Mouse (Mus musculus) heart, postnatal 4 days (tissue): ENCODE data around the gene Unc50. TPM values are rescaled to one million over a fixed set of nuclear protein-coding genes. Genes with fewer than 3 reads are reported as not detected.
A peak's percentile ranks its signal among the peaks of the same experiment; 100 is the strongest.

ENCODE experiments used
- DNase-seq: peaks from one replicate; pipeline ENCODE4 v3.0.0; 2021
- total RNA-seq, 2 experiments: library from RNA; stranded (reverse); gene quantifications; 2 replicates each; pipeline ENCODE4 v1.2.3; 2021

Gene Unc50
- total RNA-seq, result 10 to 100 TPM; 32.2 to 39.3 TPM

DNA sequence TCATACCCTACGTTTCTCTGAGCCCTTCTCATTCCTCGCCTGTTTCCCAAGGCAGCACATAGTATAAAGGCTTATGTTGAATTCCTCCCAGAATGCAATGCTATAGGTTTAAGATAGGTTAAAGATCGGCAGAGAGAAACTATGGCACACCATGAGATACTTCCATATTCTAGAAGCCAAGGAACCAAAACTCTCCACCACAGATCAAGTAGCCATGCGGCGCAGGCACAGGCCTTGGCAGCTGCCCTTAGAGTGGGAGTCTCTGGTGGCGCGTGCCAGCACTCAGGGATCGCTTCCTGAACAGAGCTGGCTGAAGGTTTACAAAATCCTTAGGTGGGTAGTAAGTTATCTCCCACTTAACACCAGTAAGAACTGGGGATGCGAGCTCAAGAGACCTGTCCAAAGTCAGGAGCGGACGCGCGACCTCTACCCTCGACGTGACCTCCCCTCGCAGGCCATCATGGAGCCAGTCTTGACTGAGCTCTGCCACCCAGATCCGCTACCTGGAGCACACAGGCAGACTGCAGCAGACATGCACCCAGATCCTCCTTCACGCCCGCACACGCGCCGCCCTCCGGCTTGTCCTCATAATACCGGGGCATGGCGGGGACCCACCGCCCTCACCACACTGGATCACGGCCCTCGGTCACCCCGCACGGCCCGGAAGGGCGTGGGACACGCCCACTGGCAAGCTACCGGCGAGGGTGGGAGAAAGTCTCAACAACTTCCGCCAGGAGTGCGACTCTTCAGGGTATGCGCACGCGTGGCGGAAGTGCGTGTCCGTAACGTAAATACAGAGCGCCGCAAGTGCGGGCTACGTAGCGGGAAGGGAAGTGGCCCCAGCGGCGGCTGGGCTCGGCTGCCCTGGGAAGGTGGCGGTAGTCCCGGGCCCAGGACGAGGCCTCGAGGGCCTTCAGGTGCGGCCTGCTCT, at the start of gene Unc50, which contains the start of gene Coa5:
TSS of gene Unc50 (plus strand) at position 774 of the 931 bp plus-strand sequence.
TSS of gene Coa5 (minus strand) at position 738 of the 931 bp plus-strand sequence.
- peak; percentile 95 for DNase-seq

DNA sequence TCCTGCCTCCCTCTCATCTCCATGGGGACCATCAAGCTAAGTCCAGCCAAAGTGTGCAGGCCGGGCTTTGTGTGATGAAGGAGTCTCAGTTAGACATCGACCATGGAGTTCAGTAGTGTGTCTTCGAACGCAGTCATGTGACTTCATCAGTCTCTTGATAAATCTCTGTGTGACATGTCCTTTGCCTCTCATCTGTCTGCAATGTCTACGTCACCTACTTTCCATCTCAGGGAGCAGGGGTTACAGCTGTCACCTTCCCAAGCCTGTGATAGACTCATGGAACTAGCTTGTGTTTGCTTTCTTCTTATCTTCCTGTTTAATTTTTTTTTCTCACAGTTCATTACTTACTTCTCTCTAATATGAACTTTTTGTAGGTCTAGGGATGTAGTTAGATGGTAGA, 49.0 kb upstream of the Unc50 start:
- no peak for DNase-seq

- DNase-seq, result peak; percentile 19
These were observed 45.6 kb upstream of the Unc50 start for GRCm38 (mm10) chr1:37384304-37384703.

DNA sequence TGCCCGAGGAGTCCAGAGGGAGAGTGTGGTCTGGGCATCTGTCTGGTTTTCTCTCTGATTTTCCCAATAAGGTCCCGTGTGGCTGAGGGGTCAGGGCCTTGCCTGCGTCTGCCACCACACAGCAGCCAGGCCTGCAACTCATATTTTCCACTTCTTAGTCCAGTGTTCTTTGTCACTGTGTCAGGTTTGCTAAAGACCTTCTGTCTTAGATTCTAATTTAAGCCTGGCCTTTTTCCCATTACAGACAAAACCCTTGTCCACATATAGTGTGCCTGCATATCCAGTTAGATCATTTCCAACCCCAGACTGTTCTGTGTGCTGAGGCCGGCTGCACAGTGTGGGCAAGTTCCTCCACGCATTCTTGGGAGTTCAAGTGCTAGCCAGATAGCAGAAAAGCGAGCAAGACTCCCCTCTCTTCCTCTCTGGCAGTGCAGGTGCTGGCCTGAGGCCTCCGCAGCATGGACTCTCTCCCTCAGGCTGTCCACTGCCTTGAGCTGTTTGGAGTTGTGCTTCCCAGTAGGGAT, 43.4 kb upstream of the Unc50 start:
- DNase-seq, result peak; percentile 15

DNA sequence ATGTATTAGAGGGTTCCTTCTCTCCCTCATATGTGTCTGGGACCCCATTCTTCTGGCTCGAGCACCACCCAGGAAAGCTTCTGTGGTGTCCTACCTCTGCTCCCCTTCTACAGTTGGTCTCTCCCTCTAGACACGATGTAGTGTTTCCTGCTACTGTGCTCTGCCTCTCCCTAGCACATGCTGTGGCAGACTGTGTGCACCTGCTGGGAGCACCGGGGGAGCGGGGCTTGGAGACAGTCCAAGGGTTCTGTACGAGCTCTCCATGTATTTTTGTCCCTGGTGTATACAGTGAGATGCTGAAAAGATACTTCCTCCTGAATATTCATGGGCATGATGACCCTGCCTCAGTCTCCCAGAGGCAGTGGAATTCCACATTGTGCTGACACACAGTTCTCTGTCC, 36.8 kb upstream of the Unc50 start:
- DNase-seq, result no peak

DNA sequence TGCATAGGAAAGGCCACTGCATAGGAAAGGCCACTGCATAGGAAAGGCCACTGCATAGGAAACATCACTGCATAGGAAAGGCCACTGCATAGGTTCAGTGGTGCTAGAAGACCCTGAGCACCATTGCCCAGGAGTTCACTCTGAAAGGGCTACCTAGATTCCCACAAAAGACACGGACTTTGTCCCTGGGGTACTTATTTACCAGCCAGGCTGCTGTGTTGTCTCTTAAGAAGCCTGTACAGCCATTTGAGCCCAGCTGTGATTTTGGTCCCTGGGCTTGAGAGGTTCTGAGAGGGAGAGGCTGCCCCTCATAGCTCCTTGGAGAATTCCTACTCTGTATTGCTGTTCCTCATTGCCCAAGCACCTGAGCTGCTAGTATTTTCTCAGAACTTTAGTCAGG, 33.5 kb upstream of the Unc50 start:
- DNase-seq, result no peak

- DNase-seq, result peak; percentile 27
These were observed 31.0 kb upstream of the Unc50 start for GRCm38 (mm10) chr1:37398961-37399360.

- DNase-seq, result no peak
These were observed 30.2 kb upstream of the Unc50 start for GRCm38 (mm10) chr1:37399734-37400133.

GRCm38 (mm10) chr1:37401687-37402086, 28.3 kb upstream of the Unc50 start:
- peak; percentile 78 for DNase-seq

GRCm38 (mm10) chr1:37405137-37405536, 24.8 kb upstream of the Unc50 start:
- no peak for DNase-seq

DNA sequence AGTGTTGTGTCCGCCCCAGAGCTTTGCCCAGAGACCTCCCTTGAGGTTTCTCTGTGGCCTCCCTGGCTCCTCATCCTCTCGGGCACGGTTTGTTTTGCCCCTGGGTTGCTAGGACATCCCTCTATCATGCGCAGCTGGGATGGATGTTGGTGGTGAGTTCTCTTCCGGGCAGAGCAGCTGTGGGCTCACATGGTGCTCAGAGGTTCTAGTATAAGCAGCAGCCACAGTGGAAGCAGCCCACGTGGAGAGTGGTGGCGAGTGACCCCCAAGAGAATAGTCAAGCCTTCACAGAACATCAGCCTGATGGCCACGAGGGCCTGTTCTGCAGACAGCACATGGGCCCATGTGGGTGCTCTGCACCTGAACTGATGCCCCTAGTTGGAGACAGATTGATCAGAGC, 22.7 kb upstream of the Unc50 start:
- DNase-seq, result no peak

DNA sequence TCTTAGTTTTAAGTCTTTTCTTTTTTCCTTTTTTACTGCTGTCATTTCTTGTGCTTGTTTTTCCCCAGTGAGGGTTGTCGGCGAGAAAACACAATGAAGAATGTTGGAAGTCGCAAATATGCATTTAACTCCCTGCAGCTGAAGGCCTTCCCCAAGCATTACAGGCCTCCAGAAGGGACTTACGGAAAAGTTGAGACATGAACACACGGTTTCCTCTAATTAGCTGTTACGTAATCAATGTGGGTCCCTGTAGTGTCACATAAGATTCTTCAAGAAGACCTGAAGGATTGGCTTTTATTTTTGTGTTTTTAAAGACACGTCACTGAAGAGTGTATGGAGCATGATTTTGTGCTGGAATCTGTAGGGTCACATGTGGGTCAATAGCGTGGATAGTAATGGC, 21.9 kb upstream of the Unc50 start:
- DNase-seq, result no peak

DNA sequence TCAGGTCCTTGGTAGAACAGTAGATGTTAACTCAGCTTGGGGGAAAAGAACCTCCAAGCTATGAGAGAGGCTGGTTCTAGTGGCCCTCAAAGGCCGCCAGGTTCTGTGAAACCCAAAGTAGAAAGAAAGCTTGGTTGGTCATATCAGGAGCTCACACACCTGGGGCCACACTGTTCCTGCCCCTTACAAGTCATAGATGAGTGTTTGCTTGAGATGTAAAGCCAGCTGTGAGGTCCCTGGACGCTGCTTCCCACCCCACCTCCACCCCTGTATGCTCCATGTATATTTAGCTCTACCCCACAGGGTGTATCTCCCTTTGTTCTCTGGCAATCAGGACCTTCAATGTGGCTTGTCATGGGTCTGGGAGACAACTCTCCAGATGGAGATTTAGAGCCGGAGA, 21.3 kb upstream of the Unc50 start:
- no peak for DNase-seq

DNA sequence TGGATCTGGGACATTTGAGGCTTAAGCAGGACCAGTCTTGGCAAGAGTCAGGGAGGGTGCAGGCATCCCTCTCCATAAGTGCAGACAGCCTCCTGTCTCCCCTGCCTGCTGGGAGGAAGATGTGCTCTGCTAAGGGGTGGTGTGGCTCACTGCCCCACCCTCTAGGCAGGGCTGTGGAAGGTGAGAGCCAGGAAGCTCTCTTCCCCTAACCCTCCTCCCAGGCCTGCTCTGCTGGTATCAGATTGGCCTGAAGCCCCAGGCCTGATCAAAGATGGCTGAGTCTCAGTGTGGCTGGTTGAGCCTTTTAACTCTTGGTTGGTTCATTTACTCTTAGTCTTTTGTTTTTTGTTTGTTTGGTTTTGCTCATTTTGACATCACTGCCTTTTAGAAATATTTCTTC, 20.3 kb upstream of the Unc50 start:
- no peak for DNase-seq

- DNase-seq, result no peak
These were observed 14.5 kb upstream of the Unc50 start for GRCm38 (mm10) chr1:37415394-37415793.

DNA sequence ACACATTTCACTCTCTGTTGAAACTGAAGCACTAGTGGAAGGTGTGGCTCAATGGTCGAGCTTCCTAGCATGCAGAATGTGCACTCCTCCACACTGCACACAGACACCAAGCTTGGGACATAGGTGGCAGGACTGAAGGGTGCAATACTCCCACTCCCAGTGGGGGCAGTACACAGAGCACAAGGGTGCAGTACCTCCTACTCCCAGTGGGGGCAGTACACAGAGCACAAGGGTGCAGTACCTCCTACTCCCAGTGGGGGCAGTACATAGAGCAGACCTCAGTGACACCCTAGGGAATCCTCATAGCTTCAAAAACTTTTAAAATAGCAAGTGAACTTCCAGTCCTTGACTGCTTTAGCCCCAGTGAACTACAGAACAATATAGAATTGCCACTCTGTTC, 10.5 kb upstream of the Unc50 start:
- DNase-seq, result peak; percentile 84

DNA sequence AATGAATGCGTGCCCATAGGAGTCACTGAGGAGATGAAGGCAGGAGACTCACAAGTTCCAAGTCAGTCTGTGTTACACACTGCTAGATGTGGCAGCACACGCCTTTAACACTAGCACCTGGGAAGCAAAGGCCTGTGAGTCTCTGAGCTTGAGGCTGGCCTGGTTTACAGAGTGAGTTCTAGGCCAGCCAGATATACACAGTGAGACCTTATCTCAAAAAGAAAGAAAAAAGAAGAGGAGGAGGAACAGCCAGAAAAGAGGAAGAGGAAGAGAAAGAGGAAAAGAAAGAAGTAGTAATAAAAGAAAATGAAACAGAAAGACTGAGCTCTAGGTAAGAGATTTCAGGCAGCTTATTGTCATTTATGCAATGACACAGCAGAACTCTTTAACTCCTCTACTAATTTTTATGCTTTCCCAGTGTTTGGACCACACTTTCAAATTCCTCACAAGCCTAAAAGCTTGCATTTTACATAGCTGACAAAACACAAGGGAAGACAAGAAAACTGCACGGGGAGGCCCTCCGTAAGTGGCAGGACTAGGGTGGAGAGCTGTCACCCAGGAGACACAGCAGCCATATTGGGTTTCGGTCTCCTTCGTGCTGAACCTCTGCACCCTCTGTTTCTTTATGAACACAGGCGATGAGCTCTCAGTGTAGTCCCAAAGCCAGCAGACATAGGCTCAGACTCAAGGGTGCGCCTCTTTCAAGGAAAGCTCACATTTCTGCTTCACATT, 2.6 kb upstream of the Unc50 start:
- DNase-seq, result no peak

DNA sequence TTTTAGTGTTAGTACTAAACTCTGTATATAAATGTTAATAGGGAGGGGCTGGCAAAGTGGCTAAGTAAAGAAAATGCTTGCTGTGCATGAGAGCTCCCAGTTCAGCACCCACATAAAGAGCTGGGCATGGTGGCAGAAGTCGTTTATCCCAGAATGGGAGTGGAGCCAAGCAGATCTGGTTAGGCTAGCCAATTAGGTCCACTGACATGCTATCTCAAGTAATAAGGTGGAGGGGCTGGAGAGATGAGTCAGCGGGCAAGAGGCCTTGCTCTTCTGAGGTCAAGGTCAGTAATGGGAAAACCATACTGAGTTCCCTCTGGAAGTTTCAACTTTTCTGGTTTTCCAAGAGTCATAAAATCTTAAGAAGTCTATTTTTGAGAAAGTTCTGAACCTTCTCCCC, 1.0 kb upstream of the Unc50 start:
- DNase-seq, result peak; percentile 25

GRCm38 (mm10) chr1:37430297-37430840, 430 bp downstream of the Unc50 start:
- peak; percentile 21 for DNase-seq

- no peak for DNase-seq
These were observed 6.5 kb downstream of the Unc50 start for GRCm38 (mm10) chr1:37436419-37436818.

DNA sequence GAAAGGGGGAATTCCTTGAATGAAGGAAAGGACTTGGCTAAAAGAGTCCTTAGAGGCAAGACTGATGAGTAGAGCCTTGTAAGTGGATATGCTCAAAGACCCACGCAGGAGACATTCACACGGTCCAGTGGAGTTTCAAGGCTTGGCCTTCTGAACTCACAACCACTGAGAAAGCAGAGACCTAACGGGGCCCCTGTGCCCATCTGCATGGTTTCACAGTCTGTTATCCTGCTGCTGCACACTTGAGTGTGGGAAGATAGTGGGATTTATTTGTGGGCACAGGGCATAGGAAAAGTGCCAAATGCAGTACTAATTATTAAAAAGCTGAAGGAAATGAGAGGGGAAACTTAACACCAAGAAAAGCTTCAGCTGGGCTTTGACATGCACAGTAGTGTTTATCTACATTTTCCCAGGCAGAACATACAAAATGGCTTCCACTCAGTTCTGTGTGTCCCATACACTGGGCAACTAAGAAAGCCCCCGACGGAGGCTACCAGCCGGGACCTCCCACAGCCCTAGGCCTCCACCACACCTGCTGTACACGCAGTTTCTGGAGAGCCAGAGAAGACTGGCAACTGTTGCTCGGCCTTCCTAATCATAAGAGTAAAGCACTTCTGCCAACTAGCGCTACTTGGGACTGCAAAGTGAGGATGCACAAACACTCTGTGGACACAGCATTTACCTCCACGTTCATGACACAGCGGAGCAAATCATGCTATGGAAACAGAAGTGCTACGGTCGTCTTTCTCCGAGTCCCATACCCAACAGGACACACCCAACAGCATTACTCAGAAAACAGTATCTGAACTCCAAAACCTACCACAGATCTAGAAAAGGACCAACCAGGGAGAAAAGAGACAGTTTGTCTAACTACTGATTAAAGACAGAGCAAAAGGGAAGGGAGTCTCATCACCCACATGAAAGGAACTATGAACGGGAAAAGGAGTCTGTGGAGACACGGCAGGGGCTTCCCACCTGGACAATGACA, 13.2 kb downstream of the Unc50 start:
- DNase-seq, result no peak
